9 mouse cellular contexts compared by ENCODE assay signal in the genomic region with DNA sequence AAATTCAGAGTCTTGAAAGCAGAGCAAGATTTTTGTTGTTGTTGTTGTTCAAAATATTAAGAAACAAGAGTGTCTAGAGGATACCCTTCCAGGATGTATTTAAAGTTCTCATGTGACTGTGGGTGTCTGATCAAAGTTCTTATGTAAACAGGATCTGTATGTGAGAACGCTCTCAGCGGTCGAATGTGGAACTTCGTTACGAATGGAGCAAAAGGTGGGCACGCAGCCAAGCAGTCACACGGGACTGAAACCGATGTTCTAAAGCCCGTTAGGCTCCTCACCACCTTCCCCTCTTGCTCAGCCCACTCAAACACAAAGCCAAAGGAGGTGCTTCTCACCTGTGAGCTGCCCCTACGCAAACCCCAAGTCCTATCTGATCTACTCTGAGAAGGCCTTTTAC.
DNase-seq lines count a peak whose midpoint lies in the region; ATAC-seq lines count a peak whose summit lies in the region.
"Had no signal": no experiment of that assay in that cellular context is flagged by ENCODE, and none has a peak within 500 bp of the region (broad histone marks: within the 10 kb centered on the region; RNA-seq: fewer than 3 reads in every experiment).

No protein-coding gene starts in this region.

- H3K9me3 ChIP-seq in embryonic facial prominence, embryonic 14.5 days (ENCODE audit: control insufficient read depth, low read length), result no peaks in the 10 kb centered on the region
- no peaks in the 10 kb centered on the region for H3K9me3 ChIP-seq in heart, embryonic 15.5 days (replicated peaks)
- H3K9me3 ChIP-seq in lung, embryonic 16.5 days (ENCODE audit: control insufficient read depth, low read length), result no peaks in the 10 kb centered on the region
- H3K9me3 ChIP-seq: limb, embryonic 12.5 days had no signal

- H3K4me1 ChIP-seq in embryonic facial prominence, embryonic 14.5 days (ENCODE audit: control insufficient read depth, insufficient read depth, low read length), result peaks cover 7% of the 10 kb centered on the region; the same call in 1 of the 2 replicates
- peaks cover 14% of the 10 kb centered on the region for H3K4me1 ChIP-seq in heart, embryonic 15.5 days (replicated peaks)
- H3K4me1 ChIP-seq in lung, embryonic 16.5 days (replicated peaks; ENCODE audit: control insufficient read depth, insufficient read depth, low read length), result peaks cover 11% of the 10 kb centered on the region
- H3K4me1 ChIP-seq: limb, embryonic 12.5 days had no signal

- H3K4me3 ChIP-seq in embryonic facial prominence, embryonic 14.5 days (ENCODE audit: low read depth, low read length), result no peak overlapping the region
- H3K4me3 ChIP-seq in heart, embryonic 15.5 days, result no peak overlapping the region
- H3K4me3 ChIP-seq in lung, embryonic 16.5 days (ENCODE audit: low read length), result peak overlapping the region; percentile 25; the same call in 1 of the 2 replicates
- H3K4me3 ChIP-seq: limb, embryonic 12.5 days had no signal

- 58% methylated on average over 10 of the region's 10 CpGs for WGBS in embryonic facial prominence, embryonic 14.5 days
- WGBS in heart, embryonic 15.5 days, result 13% methylated on average over 10 of the region's 10 CpGs
- WGBS in lung, embryonic 16.5 days, result 7% methylated on average over 10 of the region's 10 CpGs

- no peaks in the 10 kb centered on the region for H3K36me3 ChIP-seq in embryonic facial prominence, embryonic 14.5 days (ENCODE audit: control insufficient read depth, insufficient read depth, low read length)
- H3K36me3 ChIP-seq in heart, embryonic 15.5 days, result no peaks in the 10 kb centered on the region
- no peaks in the 10 kb centered on the region for H3K36me3 ChIP-seq in lung, embryonic 16.5 days (ENCODE audit: control insufficient read depth, insufficient read depth, low read length)
- H3K36me3 ChIP-seq: limb, embryonic 12.5 days had no signal

- ATAC-seq in embryonic facial prominence, embryonic 14.5 days (ENCODE audit: low read depth), result no peak
- peak; percentile 66 for ATAC-seq in heart, embryonic 15.5 days (replicated peaks; ENCODE audit: insufficient number of reproducible peaks, insufficient read depth, low FRiP score, low read depth)
- peak; percentile 87 for ATAC-seq in lung, embryonic 16.5 days (ENCODE audit: low read depth)

- no peaks in the 10 kb centered on the region for H3K27me3 ChIP-seq in embryonic facial prominence, embryonic 14.5 days (replicated peaks; ENCODE audit: control insufficient read depth, insufficient read depth, low read length)
- no peaks in the 10 kb centered on the region for H3K27me3 ChIP-seq in heart, embryonic 15.5 days
- H3K27me3 ChIP-seq in lung, embryonic 16.5 days (ENCODE audit: control insufficient read depth, insufficient read depth, low read depth, low read length), result no peaks in the 10 kb centered on the region
- H3K27me3 ChIP-seq: limb, embryonic 12.5 days had no signal

- DNase-seq in ovary, adult 18-20 months (ENCODE audit: low spot score), result peak; percentile 10
- no peak for DNase-seq in ovary, postnatal 10 days (ENCODE audit: low spot score)
- DNase-seq in embryonic facial prominence, embryonic 14.5 days (ENCODE audit: low spot score), result peak; percentile 86
- DNase-seq in kidney, postnatal 36 days, result peak; percentile 60 to 86
- DNase-seq in spleen, postnatal 10 days (ENCODE audit: low spot score in 2 of 2), result peak; percentile 11 to 76
- DNase-seq in retina, embryonic 14.5 days (ENCODE audit: low spot score), result no peak

- H3K4me2 ChIP-seq in embryonic facial prominence, embryonic 14.5 days (ENCODE audit: low read depth, low read length), result peak overlapping the region; percentile 35
- peak overlapping the region; percentile 44 for H3K4me2 ChIP-seq in heart, embryonic 15.5 days
- H3K4me2 ChIP-seq in lung, embryonic 16.5 days (ENCODE audit: low read depth, low read length), result peak overlapping the region; percentile 53
- H3K4me2 ChIP-seq: limb, embryonic 12.5 days had no signal

- H3K27ac ChIP-seq in embryonic facial prominence, embryonic 14.5 days (replicated peaks; ENCODE audit: low read depth, low read length), result no peak overlapping the region
- peak overlapping the region; percentile 58; the same call in 1 of the 2 replicates for H3K27ac ChIP-seq in heart, embryonic 15.5 days
- no peak overlapping the region for H3K27ac ChIP-seq in lung, embryonic 16.5 days (ENCODE audit: low read length)
- H3K27ac ChIP-seq: limb, embryonic 12.5 days had no signal

- H3K9ac ChIP-seq in embryonic facial prominence, embryonic 14.5 days (ENCODE audit: low read depth, low read length), result no peak overlapping the region
- no peak overlapping the region for H3K9ac ChIP-seq in heart, embryonic 15.5 days
- no peak overlapping the region for H3K9ac ChIP-seq in lung, embryonic 16.5 days (ENCODE audit: low read length)
- H3K9ac ChIP-seq: limb, embryonic 12.5 days had no signal

Comparison
In these comparisons a context has a peak if more than half of its experiments do, and no peak if none do; other contexts are left out.
1. DNase-seq: peak in ovary, adult 18-20 months (single experiment), embryonic facial prominence, embryonic 14.5 days (single experiment), kidney, postnatal 36 days (2 of 2) and spleen, postnatal 10 days (2 of 2); none in ovary, postnatal 10 days (single experiment) and retina, embryonic 14.5 days (single experiment).
2. Peak in every context shown above with its lines, with median percentiles within 50 percentile points of each other: H3K4me2 ChIP-seq.